14 mouse cellular contexts compared by ENCODE assay signal in the genomic region with DNA sequence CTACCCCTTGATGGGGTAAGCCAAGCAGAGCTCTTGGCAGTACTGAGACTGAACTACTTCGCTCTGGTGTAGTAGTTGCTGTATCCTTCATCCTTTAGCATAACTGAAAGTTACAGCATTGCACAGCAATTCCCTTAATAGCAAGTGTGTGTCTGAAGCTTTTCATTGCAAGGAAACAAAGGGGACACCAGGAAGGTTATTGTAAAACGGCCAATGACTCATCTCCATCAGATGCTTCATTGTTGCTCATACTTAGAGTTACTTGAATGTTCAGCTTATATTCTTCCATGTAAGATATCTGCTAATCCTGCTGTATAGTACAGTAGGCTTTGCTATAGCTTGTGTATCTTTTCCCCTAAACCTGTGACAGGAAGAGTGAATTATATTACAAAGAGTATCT.
A peak's percentile ranks its signal among the peaks of the same experiment; 100 is the strongest.
DNase-seq lines count a peak whose midpoint lies in the region.
"Had no signal": no experiment of that assay in that cellular context is flagged by ENCODE, and none has a peak within 500 bp of the region (broad histone marks: within the 10 kb centered on the region; RNA-seq: fewer than 3 reads in every experiment).

No protein-coding gene starts in this region.

- DNase-seq in 3T3-L1 (ENCODE audit: low read depth, low spot score) (peak; percentile 63), 416B (ENCODE audit: low read depth) (peak; percentile 13), NIH3T3 (ENCODE audit: low read depth) (peak; percentile 12)
- DNase-seq in testis, postnatal 10 days (ENCODE audit: low spot score), result no peak
- no peak for DNase-seq in layer of hippocampus, adult 8-10 months (ENCODE audit: low spot score in 2 of 2)
- DNase-seq: adrenal gland, adult 2 months; adrenal gland, postnatal 10 days; adrenal gland, postnatal 25 days; cerebellum, adult 11 months; cerebellum, adult 18-20 months; cerebellum, adult 9-10 months; cerebellum, postnatal 10 days; cerebellum, postnatal 25 days; forebrain, postnatal 0 days had no signal

Comparison
In these comparisons a context has a peak if more than half of its experiments do, and no peak if none do; other contexts are left out.
1. DNase-seq: peak in 3T3-L1 (single experiment), 416B (single experiment) and NIH3T3 (single experiment); none in testis, postnatal 10 days (single experiment) and layer of hippocampus, adult 8-10 months (0 of 2).